Mouse (Mus musculus) embryonic facial prominence, embryonic 10.5 days (tissue): Measurements from ENCODE around the gene Mical3. TPM values are rescaled to one million over a fixed set of nuclear protein-coding genes. Genes with fewer than 3 reads are reported as not detected.

Experiments used
- DNase-seq: peaks from one replicate; pipeline ENCODE4 v3.0.0-alpha.2; 2017; ENCODE audit warnings: low spot score
- H3K27ac ChIP-seq: fragments of 300-500 bp; sonication (generic); replicated peaks from 2 replicates; pipeline ENCODE4 v1.5.1; 2016; ENCODE audit warnings: mild to moderate bottlenecking
- H3K27me3 ChIP-seq: fragments of 300-500 bp; sonication (generic); replicated peaks from 2 replicates; pipeline ENCODE4 v1.6.1; 2016; ENCODE audit warnings: low read depth, mild to moderate bottlenecking; ENCODE audit not compliant: poor library complexity, severe bottlenecking
- H3K36me3 ChIP-seq: fragments of 300-500 bp; sonication (generic); replicated peaks from 2 replicates; pipeline ENCODE4 v1.6.1; 2016; ENCODE audit warnings: mild to moderate bottlenecking, moderate library complexity
- H3K4me1 ChIP-seq: fragments of 300-500 bp; sonication (generic); 2 replicates; pipeline ENCODE4 v1.6.1; 2016
- H3K4me3 ChIP-seq: fragments of 300-500 bp; sonication (generic); 2 replicates; pipeline ENCODE4 v1.5.1; 2016; ENCODE audit warnings: mild to moderate bottlenecking, moderate library complexity
- H3K9me3 ChIP-seq: fragments of 300-500 bp; sonication (generic); 2 replicates; pipeline ENCODE4 v1.6.1; 2016; ENCODE audit warnings: mild to moderate bottlenecking
- WGBS: fragments of 180-500 bp; shearing (Covaris S2); methylation state at CpG from one replicate; pipeline ENCODE4 v1.1.7; 2016; 5-methylcytosine and 5-hydroxymethylcytosine counted together
- polyA plus RNA-seq: library from polyadenylated mRNA; unstranded; fragments of >200 nt; fragmentation: Nextera tagmentation; extraction: Ambion mirVana; gene quantifications from 2 replicates; pipeline ENCODE4 v1.2.1, GENCODE M21; 2016

Gene Mical3
- polyA plus RNA-seq, 1 experiment from 2014 or later = 10.4 TPM

DNA sequence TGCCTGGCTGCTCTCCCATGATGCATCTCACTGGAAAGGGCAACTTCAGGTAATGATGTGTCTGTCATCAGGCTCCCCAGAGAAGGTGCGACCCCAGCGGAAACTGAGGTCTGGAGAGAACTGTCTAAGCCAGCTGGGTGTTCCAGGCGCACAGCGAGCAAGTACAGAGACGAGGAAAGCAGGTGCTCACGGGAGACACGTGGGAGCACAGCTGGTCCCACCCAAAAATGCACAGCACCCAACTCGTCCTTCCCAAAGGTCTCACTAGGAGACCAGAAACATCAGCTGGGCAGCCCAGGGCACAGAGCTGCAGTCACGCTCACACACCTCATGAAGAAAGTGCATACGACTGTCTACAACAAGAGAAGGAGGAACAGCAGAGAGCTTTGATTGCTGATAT is 43.7 kb downstream of the Mical3 start:
- no peak for DNase-seq
- Histone ChIP-seq H3K36me3 (peaks cover 15% of the 10 kb centered on the region), H3K27me3 (no peaks in the 10 kb centered on the region), H3K4me1 (peaks cover 60% of the 10 kb centered on the region), H3K27ac (peak overlapping the region; percentile 58), H3K9me3 (no peaks in the 10 kb centered on the region; the same call in 1 of the 2 replicates), H3K4me3 (no peak overlapping the region)
- 69% methylated on average over 10 of the region's 10 CpGs for WGBS

DNA sequence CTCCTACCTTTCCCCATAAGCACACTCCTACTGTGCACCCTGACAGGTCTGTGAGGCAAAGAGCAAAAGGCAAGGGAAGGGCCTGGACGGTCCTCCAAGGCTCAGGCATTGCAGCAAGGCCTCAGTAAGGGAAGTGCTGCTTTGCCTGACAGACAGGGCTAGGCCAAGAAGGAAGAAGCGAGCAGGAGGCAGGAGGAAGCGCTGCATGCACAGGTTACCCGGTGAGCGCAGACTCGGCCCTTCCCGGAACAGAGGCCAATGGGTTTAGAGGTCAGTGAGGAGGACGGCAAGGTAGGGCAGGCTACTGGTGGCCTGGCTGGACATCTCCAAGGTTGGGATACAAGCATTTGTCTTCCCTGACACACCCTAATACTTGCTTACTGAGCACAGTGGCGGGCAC is 44.6 kb downstream of the Mical3 start:
- Histone ChIP-seq H3K27ac (peak overlapping the region; percentile 16), H3K4me1 (peaks cover 69% of the 10 kb centered on the region), H3K4me3 (no peak overlapping the region), H3K27me3 (no peaks in the 10 kb centered on the region), H3K9me3 (no peaks in the 10 kb centered on the region; the same call in 1 of the 2 replicates), H3K36me3 (peaks cover 15% of the 10 kb centered on the region)
- no peak for DNase-seq
- 83% methylated on average over 9 of the region's 9 CpGs for WGBS

DNA sequence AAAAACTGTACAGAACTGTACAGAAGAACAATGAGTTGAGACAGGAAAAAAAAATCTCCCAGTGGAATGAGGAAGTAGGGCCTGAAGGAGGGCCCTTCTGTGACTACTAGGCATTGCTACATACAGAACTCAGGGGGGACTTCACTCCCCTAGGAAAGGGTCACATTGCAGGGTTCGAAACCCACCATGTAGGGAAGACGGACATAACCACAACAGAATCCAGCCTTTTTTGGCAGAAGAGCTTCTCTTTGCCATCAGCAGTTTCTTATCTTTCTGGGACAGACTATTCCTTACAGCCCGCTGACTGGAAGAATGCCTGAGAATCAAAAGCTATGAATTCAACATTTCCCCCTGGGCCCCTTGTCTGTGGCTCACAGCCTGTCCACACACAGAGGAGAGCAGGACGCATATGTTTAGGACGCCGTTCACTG is 46.7 kb downstream of the Mical3 start:
- 84% methylated on average over 6 of the region's 6 CpGs for WGBS
- no peak for DNase-seq
- Histone ChIP-seq H3K4me3 (no peak overlapping the region), H3K9me3 (no peaks in the 10 kb centered on the region), H3K27me3 (no peaks in the 10 kb centered on the region), H3K4me1 (peaks cover 81% of the 10 kb centered on the region), H3K27ac (peak overlapping the region; percentile 26; the same call in 1 of the 2 replicates), H3K36me3 (0 out of 2 replicates have a peak, but pooled peaks cover 3% of the 10 kb centered on the region)

DNA sequence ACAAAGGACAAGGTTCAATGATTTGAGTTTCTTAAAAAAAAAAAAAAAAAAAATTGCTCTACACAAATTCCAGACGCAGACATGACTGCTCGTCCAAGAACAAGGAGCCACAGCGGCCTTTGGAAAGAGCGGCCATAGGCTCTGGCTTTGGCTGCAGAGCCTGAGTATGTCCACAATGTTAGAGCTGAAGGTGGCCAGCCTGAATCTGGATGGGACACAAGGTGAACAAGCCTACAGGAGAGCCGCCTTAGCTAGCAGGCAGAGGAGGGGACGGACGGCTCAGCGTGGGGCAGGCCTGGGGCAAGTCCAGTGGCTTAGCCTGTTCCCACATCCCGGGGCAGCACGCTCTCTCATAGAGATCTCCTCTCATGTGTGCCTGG is 48.7 kb downstream of the Mical3 start:
- no peak for DNase-seq
- WGBS = 87% methylated on average over 10 of the region's 10 CpGs
- Histone ChIP-seq H3K4me1 (peaks cover 70% of the 10 kb centered on the region), H3K36me3 (0 out of 2 replicates have a peak, but pooled peaks cover 3% of the 10 kb centered on the region), H3K27me3 (no peaks in the 10 kb centered on the region), H3K27ac (peak overlapping the region; percentile 63), H3K4me3 (no peak overlapping the region), H3K9me3 (no peaks in the 10 kb centered on the region)

GRCm38 (mm10) chr6:121081288-121082093 is 49.3 kb downstream of the Mical3 start:
- WGBS = 70% methylated on average over 26 of the region's 26 CpGs
- H3K36me3 ChIP-seq = 0 out of 2 replicates have a peak, but pooled peaks cover 3% of the 10 kb centered on the region
- H3K4me3 ChIP-seq = no peak overlapping the region
- no peaks in the 10 kb centered on the region for H3K27me3 ChIP-seq
- peak; percentile 43 for DNase-seq
- no peaks in the 10 kb centered on the region for H3K9me3 ChIP-seq
- H3K4me1 ChIP-seq = peaks cover 64% of the 10 kb centered on the region
- peak overlapping the region; percentile 66 for H3K27ac ChIP-seq

DNA sequence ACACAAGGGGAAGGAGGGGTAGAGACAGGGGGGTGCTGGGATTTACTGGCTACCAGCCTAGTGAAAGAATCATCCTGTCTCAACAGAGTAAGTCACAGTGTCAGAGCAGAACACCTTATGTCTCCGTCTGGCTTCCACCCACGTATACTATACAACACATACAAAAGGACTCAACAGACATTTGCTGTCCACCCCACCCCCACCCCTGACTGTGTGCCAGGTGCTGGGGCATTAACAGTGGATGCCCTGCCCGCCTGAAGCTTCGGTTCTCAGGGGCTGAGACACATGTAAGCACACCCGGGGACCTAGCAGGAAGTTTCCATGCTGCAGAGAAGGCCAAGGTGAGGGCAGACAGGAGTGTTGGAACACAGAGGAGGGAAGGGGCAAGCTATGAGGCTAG is 52.6 kb downstream of the Mical3 start:
- Histone ChIP-seq H3K36me3 (0 out of 2 replicates have a peak, but pooled peaks cover 3% of the 10 kb centered on the region), H3K27me3 (no peaks in the 10 kb centered on the region), H3K27ac (no peak overlapping the region), H3K9me3 (no peaks in the 10 kb centered on the region), H3K4me3 (no peak overlapping the region), H3K4me1 (peaks cover 35% of the 10 kb centered on the region)
- WGBS = 92% methylated on average over 5 of the region's 5 CpGs
- DNase-seq = no peak

GRCm38 (mm10) chr6:121076929-121077566 is 53.8 kb downstream of the Mical3 start:
- peaks cover 28% of the 10 kb centered on the region for H3K4me1 ChIP-seq
- H3K9me3 ChIP-seq = no peaks in the 10 kb centered on the region
- whole genome bisulfite sequencing = 91% methylated on average over 12 of the region's 12 CpGs
- DNase-seq = no peak
- no peak overlapping the region for H3K4me3 ChIP-seq
- no peaks in the 10 kb centered on the region for H3K27me3 ChIP-seq
- 0 out of 2 replicates have a peak overlapping the region, but pooled peaks have one; percentile 30 for H3K27ac ChIP-seq
- H3K36me3 ChIP-seq = 0 out of 2 replicates have a peak, but pooled peaks cover 3% of the 10 kb centered on the region

DNA sequence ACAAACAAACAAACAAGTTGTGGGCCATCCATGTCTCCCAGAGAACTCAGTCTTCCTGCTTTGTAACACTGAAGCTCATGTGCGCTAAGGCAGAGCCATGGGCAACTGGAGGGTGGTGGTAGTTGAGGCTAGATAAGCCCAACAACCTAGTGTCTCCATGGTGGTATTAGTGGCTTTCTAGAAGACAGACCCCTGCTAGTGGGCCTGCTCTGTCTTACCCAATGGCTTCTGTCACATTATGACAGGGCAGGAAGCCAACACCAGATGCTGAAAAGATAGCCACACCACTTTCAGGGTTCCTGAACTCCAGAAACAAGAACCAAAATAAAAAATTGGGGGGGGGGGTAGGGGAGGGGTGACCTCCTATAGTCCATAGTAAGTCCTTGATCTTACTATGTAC is 55.0 kb downstream of the Mical3 start:
- WGBS = 100% methylated on average over 1 of the region's 1 CpGs
- no peaks in the 10 kb centered on the region for H3K27me3 ChIP-seq
- no peak for DNase-seq
- peaks cover 21% of the 10 kb centered on the region for H3K4me1 ChIP-seq
- no peak overlapping the region for H3K27ac ChIP-seq
- H3K9me3 ChIP-seq = no peaks in the 10 kb centered on the region
- no peak overlapping the region for H3K4me3 ChIP-seq
- 0 out of 2 replicates have a peak, but pooled peaks cover under 1% of the 10 kb centered on the region for H3K36me3 ChIP-seq

DNA sequence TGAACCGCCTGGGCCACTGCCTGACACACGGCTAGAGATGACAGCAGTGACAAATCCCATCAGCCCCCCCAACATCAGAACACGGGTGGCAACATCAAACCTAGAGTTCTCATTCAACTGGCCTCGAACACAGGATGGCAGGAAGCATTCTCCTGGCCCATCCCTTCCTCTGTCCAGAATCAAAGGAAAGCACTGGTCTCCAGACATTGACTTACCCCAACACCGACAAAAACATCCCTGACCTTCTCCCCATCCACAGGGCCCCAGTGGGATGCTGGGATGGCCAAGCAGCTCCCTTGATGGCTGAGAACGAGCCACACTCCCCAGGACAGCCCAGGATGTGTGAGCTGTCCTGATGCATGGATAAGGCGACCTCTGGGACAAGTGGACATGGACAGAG is 57.5 kb downstream of the Mical3 start:
- H3K27ac ChIP-seq = no peak overlapping the region
- H3K4me1 ChIP-seq = peaks cover 35% of the 10 kb centered on the region
- H3K9me3 ChIP-seq = no peaks in the 10 kb centered on the region
- no peaks in the 10 kb centered on the region for H3K27me3 ChIP-seq
- H3K36me3 ChIP-seq = no peaks in the 10 kb centered on the region
- no peak overlapping the region for H3K4me3 ChIP-seq
- WGBS = 85% methylated on average over 7 of the region's 7 CpGs
- no peak for DNase-seq

DNA sequence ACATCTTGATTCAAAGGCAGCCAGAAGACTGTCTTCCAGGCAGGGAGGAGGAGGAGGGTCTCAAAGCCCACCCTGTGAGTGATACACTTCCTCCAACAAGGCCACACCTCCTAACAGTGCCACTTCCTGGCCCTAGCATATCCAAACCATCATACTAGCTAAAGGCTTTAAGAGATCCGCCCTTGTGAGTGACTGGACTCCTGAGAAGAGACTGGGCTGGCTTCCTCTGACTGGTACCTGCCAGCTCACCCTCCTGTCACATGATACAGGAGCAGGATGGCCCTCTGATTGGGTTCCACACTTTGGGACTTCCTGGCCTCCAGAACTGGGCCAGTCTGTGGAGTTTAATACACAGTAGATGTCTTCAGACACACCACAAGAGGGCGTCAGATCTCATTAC is 58.2 kb downstream of the Mical3 start:
- Histone ChIP-seq H3K27ac (no peak overlapping the region), H3K4me3 (no peak overlapping the region), H3K4me1 (peaks cover 42% of the 10 kb centered on the region), H3K36me3 (no peaks in the 10 kb centered on the region), H3K9me3 (no peaks in the 10 kb centered on the region), H3K27me3 (no peaks in the 10 kb centered on the region)
- WGBS = 77% methylated on average over 2 of the region's 2 CpGs
- DNase-seq = no peak

DNA sequence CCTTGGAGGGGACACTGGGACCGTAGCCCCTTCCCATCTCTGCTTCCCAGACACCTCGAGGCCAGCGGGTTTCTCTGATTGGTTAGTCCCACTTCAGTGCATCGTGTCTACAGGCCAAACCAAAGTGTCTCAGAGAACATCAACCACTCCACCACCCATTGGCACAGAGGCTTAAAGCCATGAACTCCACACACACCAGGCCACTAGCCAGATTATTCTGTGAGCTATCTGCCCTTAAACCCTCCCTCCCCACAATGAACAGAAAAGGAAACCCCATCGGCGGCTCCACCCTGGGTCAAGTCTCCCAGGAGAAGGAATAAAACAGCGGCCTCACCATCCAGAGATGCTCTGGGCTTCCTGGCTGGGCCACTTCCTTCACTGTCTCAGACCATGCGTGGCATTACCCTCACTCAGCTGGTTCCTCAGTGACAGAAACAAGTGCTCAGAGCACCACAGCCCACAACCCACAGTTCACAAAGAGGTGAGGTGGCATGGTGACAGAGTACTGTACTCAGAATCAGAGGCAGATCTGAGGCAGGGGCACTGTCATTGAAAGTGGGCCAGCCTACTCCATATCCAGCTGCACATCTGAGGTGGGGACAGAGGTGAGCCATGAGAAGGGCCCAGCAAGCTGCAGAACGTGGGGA is 60.1 kb downstream of the Mical3 start:
- DNase-seq = no peak
- Histone ChIP-seq H3K27me3 (no peaks in the 10 kb centered on the region), H3K27ac (no peak overlapping the region), H3K36me3 (no peaks in the 10 kb centered on the region), H3K9me3 (no peaks in the 10 kb centered on the region), H3K4me3 (no peak overlapping the region), H3K4me1 (peaks cover 55% of the 10 kb centered on the region)
- 83% methylated on average over 9 of the region's 9 CpGs for WGBS

DNA sequence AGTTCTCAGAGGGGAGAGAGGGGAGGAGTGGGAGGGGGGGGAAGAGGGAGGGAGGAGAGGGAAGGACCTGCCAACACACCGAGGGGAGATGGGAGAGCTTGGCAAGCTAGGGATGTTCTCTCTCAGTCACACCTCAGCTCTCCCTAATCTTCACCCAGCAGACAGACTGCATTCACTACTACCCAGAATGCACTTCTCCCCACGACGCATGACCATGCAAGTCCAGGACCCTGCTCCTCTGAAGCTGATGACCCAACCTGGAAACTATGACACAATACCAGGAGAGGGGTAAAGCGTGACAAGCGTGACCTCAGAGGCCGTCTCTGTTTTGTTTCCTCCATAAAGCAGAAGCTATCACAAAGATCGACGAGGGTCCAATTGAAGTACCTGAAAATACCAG is 61.6 kb downstream of the Mical3 start:
- 82% methylated on average over 8 of the region's 8 CpGs for WGBS
- no peak for DNase-seq
- H3K9me3 ChIP-seq = no peaks in the 10 kb centered on the region
- no peaks in the 10 kb centered on the region for H3K36me3 ChIP-seq
- H3K27ac ChIP-seq = 0 out of 2 replicates have a peak overlapping the region, but pooled peaks have one; percentile 30
- H3K4me3 ChIP-seq = no peak overlapping the region
- H3K27me3 ChIP-seq = no peaks in the 10 kb centered on the region
- peaks cover 71% of the 10 kb centered on the region for H3K4me1 ChIP-seq
